Mouse (Mus musculus): Measurements from ENCODE around the gene Gm14308. TPM values are rescaled to one million over a fixed set of nuclear protein-coding genes. Genes with fewer than 3 reads are reported as not detected.

Gm14308 gene
- polyA plus RNA-seq (2017; shearing (Covaris generic)), result 1 to 10 TPM; 4.3 to 7.4 TPM

DNA sequence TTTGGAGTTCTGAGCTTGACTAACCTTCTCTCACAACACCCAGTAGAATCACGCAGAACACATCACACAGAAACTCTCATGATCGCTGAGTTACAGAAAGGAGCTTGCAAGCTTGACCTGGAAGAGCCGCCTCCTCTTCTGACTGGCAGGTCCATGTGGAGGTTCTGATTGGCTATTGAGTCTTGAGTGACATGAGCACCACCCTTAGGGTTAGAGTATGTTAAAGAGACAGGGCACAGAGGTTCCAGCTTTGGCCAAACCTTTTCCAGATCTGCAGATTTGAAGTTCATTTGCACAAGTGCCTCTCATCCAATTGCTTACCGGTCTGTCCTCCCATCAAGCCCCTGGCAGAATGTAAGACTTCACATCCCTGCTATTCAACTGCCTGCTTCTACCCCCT lies at the start of gene Gm14308:
Gene Gm14308, minus strand, starts transcription at position 101 of the 400 bp plus-strand sequence.

DNA sequence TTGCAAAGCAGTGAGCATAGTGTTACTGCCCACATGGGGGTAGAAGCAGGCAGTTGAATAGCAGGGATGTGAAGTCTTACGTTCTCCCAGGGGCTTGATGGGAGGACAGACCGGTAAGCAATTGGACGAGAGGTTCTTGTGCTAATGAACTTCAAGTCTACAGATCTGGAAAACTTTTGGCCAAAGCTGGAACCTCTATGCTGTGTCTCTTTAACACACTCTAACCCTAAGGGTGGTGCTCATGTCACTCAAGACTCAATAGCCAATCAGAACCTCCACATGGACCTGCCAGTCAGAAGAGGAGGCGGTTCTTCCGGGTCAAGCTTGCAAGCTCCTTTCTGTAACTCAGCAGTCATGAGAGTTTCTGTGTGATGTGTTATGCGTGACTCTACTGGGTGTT lies 34.1 kb upstream of the Gm14308 start, which contains the start of gene Zfp973:
Gene Zfp973, plus strand, starts transcription at position 301 of the 400 bp plus-strand sequence.

Other genes with a start within 250 kb of the Gm14308 start
- gene Gm14435, start 212.8 kb downstream of the Gm14308 start, polyA plus RNA-seq (2017; shearing (Covaris generic)), result 1 to 10 TPM; 7.6 to 9.4 TPM
- gene Gm14434, start 149.6 kb downstream of the Gm14308 start, polyA plus RNA-seq (2017; shearing (Covaris generic)), result 1 to 10 TPM; 4.6 to 6.4 TPM
- gene Zfp967, start 115.3 kb downstream of the Gm14308 start, polyA plus RNA-seq (2017; shearing (Covaris generic)), result not detected
- 1 to 10 TPM; 5.4 to 9.1 TPM for gene Zfp973, start 34.2 kb upstream of the Gm14308 start, polyA plus RNA-seq (2017; shearing (Covaris generic))
- gene Gm14305, start 72.0 kb upstream of the Gm14308 start, polyA plus RNA-seq (2017; shearing (Covaris generic)), result 10 to 100 TPM in 1 of 2 experiments, 1 to 10 TPM in 1; 5.9 to 12.4 TPM
- 1 to 10 TPM; 5.7 to 6.9 TPM for gene Gm14295, start 162.3 kb upstream of the Gm14308 start, polyA plus RNA-seq (2017; shearing (Covaris generic))
- gene Gm14408, start 194.8 kb upstream of the Gm14308 start, polyA plus RNA-seq (2017; shearing (Covaris generic)), result not detected